Mouse (Mus musculus) stomach, postnatal 0 days (tissue): Measurements from ENCODE around the gene Etfbkmt.

Source experiments
- CTCF ChIP-seq: IDR thresholded peaks from 2 replicates; pipeline ENCODE4 v1.5.1; 2016; ENCODE audit warnings: antibody characterized with exemption, low read depth, mild to moderate bottlenecking, moderate library complexity
- EP300 ChIP-seq: optimal IDR thresholded peaks from 2 replicates; pipeline ENCODE3; 2016; ENCODE audit warnings: antibody characterized with exemption

- TF ChIP-seq CTCF: no peak
- TF ChIP-seq EP300: no peak
Measured at GRCm38 (mm10) chr6:149131111-149131510, 8.5 kb upstream of the Etfbkmt start.
